Mouse (Mus musculus): ENCODE results near the gene Ufsp2. TPM values are rescaled to one million over a fixed set of nuclear protein-coding genes. Genes with fewer than 3 reads are reported as not detected.

The Ufsp2 gene
- total RNA-seq, 2 experiments from 2014 or later: 53.8 to 59.1 TPM

DNA sequence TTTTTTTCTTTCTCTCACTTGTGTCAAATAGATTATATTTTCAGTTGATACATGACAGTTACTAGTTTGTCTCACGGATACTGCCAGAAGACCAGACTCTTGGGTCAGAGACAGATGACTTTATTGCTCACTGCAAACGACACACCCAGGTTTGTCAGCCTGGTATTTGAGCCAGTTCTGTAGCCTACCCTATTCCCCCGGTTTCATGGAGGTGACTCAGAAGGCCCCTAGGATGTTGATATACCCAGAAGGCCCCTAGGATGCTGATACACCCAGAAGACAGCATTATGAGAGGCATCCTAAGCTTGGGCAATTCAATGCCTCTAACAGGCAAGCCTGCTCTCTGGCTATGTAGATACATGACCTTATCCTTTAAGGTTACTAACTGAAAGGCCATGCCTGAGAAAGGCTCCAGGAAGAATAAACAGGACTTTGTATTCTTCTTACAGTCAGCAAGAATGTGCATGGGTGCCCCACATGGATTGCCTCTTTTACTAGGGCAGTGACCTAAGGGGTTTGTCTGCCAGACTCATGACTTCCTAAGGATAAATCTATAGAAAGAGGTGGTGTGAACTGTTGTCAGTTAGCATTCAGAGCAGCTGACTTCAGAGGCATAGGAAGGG lies 31.8 kb downstream of the Ufsp2 start:
- no peak for DNase-seq (ENCODE audit: low spot score in 2 of 2)
- intact Hi-C loops (cut with DNase I): no loop called here

DNA sequence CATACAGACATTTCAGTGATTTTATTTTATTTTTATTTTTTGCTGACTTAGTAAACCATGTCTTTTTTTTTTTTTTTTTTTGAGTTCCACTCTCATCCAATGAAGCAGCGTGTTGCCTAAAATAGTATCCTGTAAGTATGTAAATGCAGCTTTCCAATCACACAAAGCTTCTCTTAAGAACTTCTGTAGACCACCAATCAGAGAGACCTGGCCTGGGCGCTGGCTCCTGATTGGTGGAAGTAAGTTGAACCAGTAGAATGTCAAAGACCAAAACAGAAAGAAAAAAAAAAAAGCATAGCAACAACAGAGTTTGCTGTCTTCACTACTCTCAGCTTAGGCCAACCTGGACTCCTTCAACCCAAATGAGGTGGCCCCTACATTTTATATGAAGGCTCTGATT lies 35.0 kb downstream of the Ufsp2 start:
- intact Hi-C loops (cut with DNase I): no loop called here
- DNase-seq (ENCODE audit: low spot score in 2 of 2): peak in 1 of 2 experiments; percentile 66

DNA sequence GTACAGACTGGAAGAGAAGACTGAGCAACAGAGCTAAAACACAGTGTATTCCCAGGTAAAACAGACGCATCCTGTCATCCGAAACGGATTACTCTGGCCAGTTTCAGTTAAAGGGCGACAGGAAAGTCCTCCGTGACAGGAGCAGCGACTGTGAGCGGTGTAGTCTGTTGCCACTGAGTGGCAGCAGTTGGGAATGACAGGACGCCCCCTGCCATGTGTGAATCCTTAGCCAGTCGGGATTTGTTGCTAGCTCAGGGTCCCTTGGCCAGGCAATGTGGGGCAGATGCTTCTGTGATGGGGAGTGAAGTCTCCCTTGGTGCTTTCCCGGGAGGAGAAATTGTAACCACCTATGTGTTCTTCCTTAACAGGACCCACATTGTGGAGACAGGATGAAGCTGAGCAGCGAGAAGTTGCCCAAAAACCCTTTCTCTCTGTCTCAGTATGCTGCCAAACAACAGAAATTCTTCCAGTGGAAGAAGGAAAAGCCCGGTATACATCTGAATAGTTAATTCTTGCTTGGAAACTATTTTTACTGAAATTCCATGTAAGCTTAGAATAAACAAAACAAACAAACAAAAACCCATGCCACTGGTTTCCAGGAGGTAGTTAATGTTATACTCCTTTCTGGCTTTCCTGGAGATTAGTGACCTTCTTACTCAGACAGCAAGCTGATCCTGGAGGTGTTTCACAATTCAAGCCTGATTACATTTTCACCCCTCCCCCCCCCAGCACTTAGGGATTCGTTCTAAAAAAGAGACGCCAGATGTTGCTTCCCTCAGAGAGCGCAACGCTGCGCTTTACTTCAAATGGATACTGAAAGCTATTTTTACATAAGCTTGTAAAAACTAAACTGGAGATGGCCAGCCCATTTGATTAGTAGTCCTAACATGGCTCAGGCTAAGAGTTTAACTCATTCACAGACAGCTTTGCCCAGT lies 35.7 kb downstream of the Ufsp2 start:
- DNase-seq (ENCODE audit: low spot score in 2 of 2): peak; percentile 32 to 35
- intact Hi-C loops (cut with DNase I): no loop called here

DNA sequence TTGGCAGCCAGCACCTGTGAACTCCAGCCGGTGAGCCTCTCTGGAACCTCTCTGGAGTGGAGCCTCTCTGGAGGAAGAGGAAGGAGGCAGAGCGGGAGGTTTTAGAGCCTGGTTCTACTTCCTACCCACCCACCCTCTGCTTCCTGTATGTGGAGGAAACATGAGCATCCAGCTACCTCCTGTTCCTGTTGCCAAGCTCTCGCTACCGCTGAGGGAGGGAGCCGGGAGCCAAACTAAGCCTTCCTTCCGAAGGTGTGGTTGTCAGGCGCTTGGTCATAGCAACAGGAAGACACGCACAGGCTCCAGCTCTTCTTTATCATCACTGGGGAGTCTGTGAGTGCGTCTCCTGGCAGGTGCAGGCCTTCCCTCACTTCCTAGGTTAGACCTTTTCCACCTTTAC lies 46.9 kb downstream of the Ufsp2 start:
- no peak for DNase-seq (ENCODE audit: low spot score in 2 of 2)
- intact Hi-C loops (cut with DNase I): no loop called here

DNA sequence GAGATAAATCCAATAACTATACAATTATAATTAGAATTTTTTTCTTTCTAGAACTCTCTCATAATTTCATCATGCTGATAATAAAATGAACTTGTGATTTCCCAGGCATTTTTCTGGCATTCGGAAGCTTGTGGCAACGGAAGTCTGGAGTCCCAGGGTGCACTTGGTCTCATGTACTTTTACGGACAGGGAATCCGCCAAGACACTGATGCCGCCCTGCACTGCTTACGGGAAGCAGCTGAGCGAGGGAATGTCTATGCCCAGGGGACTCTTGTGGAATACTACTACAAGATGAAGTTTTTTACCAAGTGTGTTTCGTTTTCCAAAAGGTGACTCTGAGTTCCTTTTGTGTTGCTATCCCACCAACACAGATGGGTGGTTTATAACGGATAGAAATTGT lies 47.4 kb downstream of the Ufsp2 start:
- intact Hi-C loops (cut with DNase I): no loop called here
- DNase-seq (ENCODE audit: low spot score in 2 of 2): no peak

DNA sequence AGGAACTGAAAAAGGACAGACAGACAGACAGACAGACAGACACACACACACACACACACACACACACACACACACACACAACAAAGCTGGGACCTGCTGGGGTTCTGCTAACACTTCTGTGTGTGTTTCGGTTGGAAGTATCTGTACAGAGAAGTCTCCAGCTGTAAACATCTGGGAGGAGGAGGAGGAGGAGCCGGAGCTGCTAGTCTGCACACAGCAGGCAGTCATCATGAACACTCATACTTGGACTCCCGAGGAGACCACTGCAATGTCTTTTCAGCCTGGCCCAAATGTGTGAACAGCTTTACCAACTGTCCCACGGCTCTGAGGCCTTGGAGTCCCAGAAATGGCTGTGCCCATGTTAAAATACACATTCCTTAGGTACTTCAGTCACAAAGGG lies 49.1 kb downstream of the Ufsp2 start:
- intact Hi-C loops (cut with DNase I): no loop called here

DNA sequence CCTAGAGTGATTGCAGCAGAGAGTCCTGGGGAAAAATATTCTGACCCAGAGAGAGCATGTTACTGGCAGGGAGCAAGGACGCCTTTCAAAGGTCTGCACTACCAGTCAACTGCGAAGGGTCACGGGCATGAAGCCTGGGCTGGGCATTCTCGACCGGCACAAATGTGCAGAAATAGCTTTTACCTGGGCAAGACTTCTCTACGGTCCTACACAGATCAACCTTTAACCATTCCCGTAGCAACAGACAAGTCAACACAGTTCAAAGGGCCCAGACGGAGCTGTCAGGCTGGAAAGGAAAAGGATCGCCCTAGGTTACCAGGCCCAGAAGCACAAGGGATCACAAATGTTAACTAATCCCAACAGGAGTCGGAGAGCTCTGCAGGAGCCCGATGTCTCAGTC lies 60.9 kb downstream of the Ufsp2 start:
- DNase-seq (ENCODE audit: low spot score in 2 of 2): no peak
- intact Hi-C loops (cut with DNase I): no loop called here

More for the DNA sequence above, 49.1 kb downstream of the Ufsp2 start:
- no peak for DNase-seq (ENCODE audit: low spot score in 2 of 2)

DNA sequence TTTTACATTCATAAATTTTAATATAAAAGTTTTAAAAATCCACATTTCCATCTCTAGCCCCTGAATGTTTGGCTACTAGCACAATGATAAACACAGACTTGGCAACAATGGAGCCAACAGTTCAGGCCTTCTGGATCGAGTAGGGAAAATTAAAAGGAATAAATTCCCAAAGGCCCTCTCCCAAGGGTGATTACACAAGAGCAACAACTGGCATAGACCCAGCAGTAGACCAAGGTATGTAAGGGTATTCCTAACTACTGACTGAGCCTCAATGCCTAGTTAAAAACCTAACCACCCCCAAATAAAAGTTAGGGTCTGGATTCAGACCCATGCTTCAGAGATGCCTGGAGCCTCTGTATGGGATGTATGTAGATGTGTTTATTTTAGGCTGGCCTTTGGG lies 64.3 kb downstream of the Ufsp2 start:
- no peak for DNase-seq (ENCODE audit: low spot score in 2 of 2)
- intact Hi-C loops (cut with DNase I): no loop called here

DNA sequence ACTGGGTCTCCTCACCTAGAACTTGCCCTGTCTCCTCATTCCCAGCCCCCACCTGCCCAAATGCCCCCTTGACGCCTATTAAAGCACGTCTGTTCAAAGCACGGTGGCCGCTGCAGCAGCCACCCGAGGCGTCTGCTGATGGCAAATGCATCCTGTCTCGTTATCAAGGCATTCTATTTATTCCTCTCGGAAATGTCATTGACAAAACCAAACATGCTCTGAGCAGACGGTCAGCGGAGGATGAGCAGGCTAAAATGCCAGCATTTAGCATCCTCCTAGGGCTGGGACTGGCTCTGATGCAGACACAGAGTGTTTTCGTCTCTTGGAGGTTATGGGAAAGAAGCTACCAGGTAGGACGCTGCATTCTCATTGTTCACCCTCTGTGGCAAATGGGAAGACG lies 64.9 kb downstream of the Ufsp2 start:
- intact Hi-C loops (cut with DNase I): no loop called here
- peak; percentile 12 to 15 for DNase-seq (ENCODE audit: low spot score in 2 of 2)

Other genes with a start within 250 kb of the Ufsp2 start
- 1 to 10 TPM; 1.6 to 1.7 TPM for gene Pdlim3, start 90.1 kb upstream of the Ufsp2 start, total RNA-seq (2021)
- gene Ccdc110, start 40.9 kb upstream of the Ufsp2 start, total RNA-seq (2021): 1 to 10 TPM; 1.4 to 1.9 TPM
- 1 to 10 TPM; 2.2 to 3.2 TPM for gene 1700029J07Rik, start 276 bp upstream of the Ufsp2 start, total RNA-seq (2021)
- under 1 TPM; 0.62 to 0.76 TPM for gene Lrp2bp, start 23.8 kb downstream of the Ufsp2 start, total RNA-seq (2021)
- gene Ankrd37, start 30.2 kb downstream of the Ufsp2 start, total RNA-seq (2021): 10 to 100 TPM in 1 of 2 experiments, 1 to 10 TPM in 1; 8.8 to 14.8 TPM
- 10 to 100 TPM; 17.1 to 17.9 TPM for gene Cfap97, start 176.2 kb downstream of the Ufsp2 start, total RNA-seq (2021)
- gene Snx25, start 176.6 kb downstream of the Ufsp2 start, total RNA-seq (2021): 10 to 100 TPM; 38.1 to 42.3 TPM
- 100 to 1,000 TPM; 661 to 678 TPM for gene Slc25a4, start 235.8 kb downstream of the Ufsp2 start, total RNA-seq (2021)